8 mouse cellular contexts compared by ENCODE assay signal in genomic region chr19:28835500-28835864, GRCm38 (mm10). TPM values are rescaled to one million over a fixed set of nuclear protein-coding genes. Genes with fewer than 3 reads are reported as not detected.
DNase-seq lines count a peak whose midpoint lies in the region; ATAC-seq lines count a peak whose summit lies in the region.

No protein-coding gene starts in this region.

- H3K4me3 ChIP-seq in kidney, embryonic 16.5 days (ENCODE audit: low read length): peak overlapping the region; percentile 65
- peak overlapping the region; percentile 55 for H3K4me3 ChIP-seq in embryonic facial prominence, embryonic 11.5 days (ENCODE audit: low read depth, low read length)
- H3K4me3 ChIP-seq in hindbrain, embryonic 11.5 days (ENCODE audit: low read depth, low read length): peak overlapping the region; percentile 59
- H3K4me3 ChIP-seq in midbrain, embryonic 12.5 days: peak overlapping the region; percentile 56

- no peak overlapping the region for H3K27ac ChIP-seq in kidney, embryonic 16.5 days (ENCODE audit: low read length)
- no peak overlapping the region for H3K27ac ChIP-seq in embryonic facial prominence, embryonic 11.5 days (replicated peaks; ENCODE audit: low read depth, low read length)
- no peak overlapping the region for H3K27ac ChIP-seq in hindbrain, embryonic 11.5 days (ENCODE audit: low read depth, low read length)
- H3K27ac ChIP-seq in midbrain, embryonic 12.5 days (replicated peaks): no peak overlapping the region

- DNase-seq in kidney, postnatal 25 days: no peak
- DNase-seq in embryonic facial prominence, embryonic 11.5 days (ENCODE audit: low spot score): no peak
- peak; percentile 26 for DNase-seq in hindbrain, embryonic 11.5 days (ENCODE audit: low spot score)
- DNase-seq in urinary bladder, postnatal 4 days (ENCODE audit: low spot score in 2 of 2): no peak
- no peak for DNase-seq in adrenal gland, postnatal 25 days

- H3K9me3 ChIP-seq in kidney, embryonic 16.5 days (ENCODE audit: low read length): no peaks in the 10 kb centered on the region
- H3K9me3 ChIP-seq in embryonic facial prominence, embryonic 11.5 days (replicated peaks; ENCODE audit: control insufficient read depth, low read length): no peaks in the 10 kb centered on the region
- H3K9me3 ChIP-seq in hindbrain, embryonic 11.5 days (ENCODE audit: control insufficient read depth, low read length): no peaks in the 10 kb centered on the region
- H3K9me3 ChIP-seq in midbrain, embryonic 12.5 days: no peaks in the 10 kb centered on the region

- peaks cover 24% of the 10 kb centered on the region for H3K27me3 ChIP-seq in kidney, embryonic 16.5 days (ENCODE audit: insufficient read depth, low read length)
- H3K27me3 ChIP-seq in embryonic facial prominence, embryonic 11.5 days (ENCODE audit: control insufficient read depth, insufficient read depth, low read length): peaks cover 24% of the 10 kb centered on the region
- peaks cover 12% of the 10 kb centered on the region for H3K27me3 ChIP-seq in hindbrain, embryonic 11.5 days (ENCODE audit: control insufficient read depth, insufficient read depth, low read length)
- peaks cover 33% of the 10 kb centered on the region for H3K27me3 ChIP-seq in midbrain, embryonic 12.5 days

- peaks cover 19% of the 10 kb centered on the region for H3K4me1 ChIP-seq in kidney, embryonic 16.5 days (ENCODE audit: insufficient read depth, low read length)
- H3K4me1 ChIP-seq in embryonic facial prominence, embryonic 11.5 days (ENCODE audit: control insufficient read depth, insufficient read depth, low read length): no peaks in the 10 kb centered on the region; the same call in none of the 2 replicates
- no peaks in the 10 kb centered on the region for H3K4me1 ChIP-seq in hindbrain, embryonic 11.5 days (replicated peaks; ENCODE audit: control insufficient read depth, insufficient read depth, low read length)
- H3K4me1 ChIP-seq in midbrain, embryonic 12.5 days: 0 out of 2 replicates have a peak, but pooled peaks cover 4% of the 10 kb centered on the region

- ATAC-seq in kidney, embryonic 16.5 days (ENCODE audit: low FRiP score, low TSS enrichment): no peak
- ATAC-seq in embryonic facial prominence, embryonic 11.5 days (replicated peaks; ENCODE audit: insufficient number of reproducible peaks, low FRiP score, low TSS enrichment, low read depth): no peak
- ATAC-seq in hindbrain, embryonic 11.5 days (ENCODE audit: low FRiP score): peak; percentile 43; the same call in 1 of the 2 replicates
- ATAC-seq in midbrain, embryonic 12.5 days (ENCODE audit: low FRiP score, low read depth): no peak
- no peak for ATAC-seq in erythroid progenitor cell, adult 5-6 weeks (replicated peaks; ENCODE audit: low FRiP score, poor library complexity, severe bottlenecking)

- no peaks in the 10 kb centered on the region for H3K36me3 ChIP-seq in kidney, embryonic 16.5 days (ENCODE audit: insufficient read depth, low read length)
- H3K36me3 ChIP-seq in embryonic facial prominence, embryonic 11.5 days (replicated peaks; ENCODE audit: control insufficient read depth, insufficient read depth, low read depth, low read length): no peaks in the 10 kb centered on the region
- no peaks in the 10 kb centered on the region for H3K36me3 ChIP-seq in hindbrain, embryonic 11.5 days (ENCODE audit: control insufficient read depth, insufficient read depth, low read length)
- H3K36me3 ChIP-seq in midbrain, embryonic 12.5 days: no peaks in the 10 kb centered on the region

- H3K4me2 ChIP-seq in kidney, embryonic 16.5 days (replicated peaks; ENCODE audit: low read depth, low read length): peak overlapping the region; percentile 100
- peak overlapping the region; percentile 98 for H3K4me2 ChIP-seq in embryonic facial prominence, embryonic 11.5 days (ENCODE audit: low read depth, low read length)
- peak overlapping the region; percentile 97 for H3K4me2 ChIP-seq in hindbrain, embryonic 11.5 days (replicated peaks; ENCODE audit: low read depth, low read length)
- H3K4me2 ChIP-seq in midbrain, embryonic 12.5 days (replicated peaks): peak overlapping the region; percentile 85

- peak overlapping the region; percentile 60 for H3K9ac ChIP-seq in kidney, embryonic 16.5 days (replicated peaks; ENCODE audit: low read length)
- H3K9ac ChIP-seq in embryonic facial prominence, embryonic 11.5 days (replicated peaks; ENCODE audit: low read length): peak overlapping the region; percentile 47
- H3K9ac ChIP-seq in hindbrain, embryonic 11.5 days (ENCODE audit: low read depth, low read length): peak overlapping the region; percentile 56
- peak overlapping the region; percentile 58 for H3K9ac ChIP-seq in midbrain, embryonic 12.5 days (replicated peaks)

- WGBS in kidney, embryonic 16.5 days: 5% methylated on average over 9 of the region's 9 CpGs
- 8% methylated on average over 9 of the region's 9 CpGs for WGBS in embryonic facial prominence, embryonic 11.5 days
- WGBS in hindbrain, embryonic 11.5 days: 6% methylated on average over 9 of the region's 9 CpGs
- WGBS in midbrain, embryonic 12.5 days: 10% methylated on average over 9 of the region's 9 CpGs

RNA-seq across cellular contexts. Expression of gene Slc1a1, which starts 0.6 kb away (rescaled TPM):
- 7.0 and 7.9 TPM in 2 replicates for polyA plus RNA-seq in kidney, embryonic 16.5 days (2015; fragmentation: Nextera tagmentation; extraction: Ambion mirVana)
- polyA plus RNA-seq in embryonic facial prominence, embryonic 11.5 days (2014; fragmentation: Nextera tagmentation; extraction: Ambion mirVana): 0.79 and 0.98 TPM in 2 replicates
- polyA plus RNA-seq in hindbrain, embryonic 11.5 days (2014; fragmentation: Nextera tagmentation; extraction: Ambion mirVana): 1.2 TPM in 2 replicates
- polyA plus RNA-seq in midbrain, embryonic 12.5 days (2016; fragmentation: Nextera tagmentation; extraction: Ambion mirVana): 3.6 and 4.0 TPM in 2 replicates
- not detected in 2 replicates for total RNA-seq in erythroid progenitor cell, adult 5-6 weeks (2015; ENCODE audit: low replicate concordance)
- total RNA-seq in erythroid progenitor cell, adult 5-6 weeks (2017; ENCODE audit: low replicate concordance): not detected in 2 replicates
- 0.97 and 1.0 TPM in 2 replicates for total RNA-seq in adrenal gland, postnatal 25 days (2021)
